Mouse (Mus musculus): ENCODE results near the gene Prps1l1. TPM values are rescaled to one million over a fixed set of nuclear protein-coding genes. Genes with fewer than 3 reads are reported as not detected.

Prps1l1 gene
- total RNA-seq (2023): not detected

GRCm38 (mm10) chr12:34984461-34984860 lies at the start of gene Prps1l1:
Gene Prps1l1, plus strand, starts transcription at chr12:34984761.

Other genes starting within 250 kb of the Prps1l1 start
- gene Hdac9, start 67.7 kb upstream of the Prps1l1 start, total RNA-seq (2023): 1 to 10 TPM; 7.4 to 8.4 TPM
- gene Snx13, start 62.4 kb downstream of the Prps1l1 start, total RNA-seq (2023): 10 to 100 TPM; 40.3 to 42.4 TPM